Mouse (Mus musculus): Measurements from ENCODE around the gene Cryab. TPM values are rescaled to one million over a fixed set of nuclear protein-coding genes. Genes with fewer than 3 reads are reported as not detected.

Cryab gene
- polyA plus RNA-seq, 1 experiment, result 331 TPM

DNA sequence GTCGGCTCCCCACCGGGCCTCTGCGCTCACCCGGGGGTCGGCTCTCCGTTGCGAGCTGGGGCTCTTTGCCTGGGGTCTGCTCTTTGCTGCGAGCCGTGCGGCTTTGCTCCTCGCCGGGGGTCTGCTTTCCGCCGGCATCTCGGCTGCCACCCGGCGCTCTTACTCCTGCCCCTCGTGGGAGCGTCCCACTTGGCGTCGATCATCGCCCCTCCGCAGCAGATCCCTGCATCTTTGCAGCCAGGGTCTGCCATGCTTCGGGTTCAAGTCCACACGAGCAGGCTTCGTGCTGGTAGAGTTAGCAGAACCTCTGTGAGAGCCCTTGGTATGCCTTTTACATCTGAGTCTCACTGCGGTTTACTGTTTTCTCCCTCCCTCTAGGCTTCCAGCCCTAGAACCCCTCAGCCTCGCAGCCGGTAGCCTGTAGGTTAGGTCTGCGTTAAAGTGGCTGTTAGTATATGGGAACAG lies 24.6 kb downstream of the Cryab start:
- Histone ChIP-seq H3K4me1 (ENCODE audit: control insufficient read depth, insufficient read depth, low read length) (peaks cover 3% of the 10 kb centered on the region; the same call in 1 of the 2 replicates), H3K4me3 (ENCODE audit: insufficient read depth, low read length) (peak overlapping the region; percentile 64), H3K27ac (ENCODE audit: insufficient read depth, low read length) (no peak overlapping the region)
- TF ChIP-seq POLR2A (IDR thresholded peaks at IDR 0.05; ENCODE audit: extremely low read depth, insufficient read depth, low read length), result no peak

GRCm38 (mm10) chr9:50776162-50776760 lies 25.1 kb downstream of the Cryab start:
- no peak for TF ChIP-seq CTCF (IDR thresholded peaks at IDR 0.05; ENCODE audit: extremely low read depth, insufficient read depth, low read length)
- TF ChIP-seq POLR2A (IDR thresholded peaks at IDR 0.05; ENCODE audit: extremely low read depth, insufficient read depth, low read length), result no peak
- peaks cover 3% of the 10 kb centered on the region; the same call in 1 of the 2 replicates for H3K4me1 ChIP-seq (ENCODE audit: control insufficient read depth, insufficient read depth, low read length)
- H3K27ac ChIP-seq (ENCODE audit: insufficient read depth, low read length), result no peak overlapping the region
- peak overlapping the region; percentile 64 for H3K4me3 ChIP-seq (ENCODE audit: insufficient read depth, low read length)

- Histone ChIP-seq H3K4me3 (ENCODE audit: insufficient read depth, low read length) (no peak overlapping the region), H3K27ac (ENCODE audit: insufficient read depth, low read length) (no peak overlapping the region), H3K4me1 (ENCODE audit: control insufficient read depth, insufficient read depth, low read length) (no peaks in the 10 kb centered on the region)
- peak; percentile 40; the same call in 1 of the 2 replicates for TF ChIP-seq CTCF (IDR thresholded peaks at IDR 0.05; ENCODE audit: extremely low read depth, insufficient read depth, low read length)
- TF ChIP-seq POLR2A (IDR thresholded peaks at IDR 0.05; ENCODE audit: extremely low read depth, insufficient read depth, low read length), result no peak
These were observed 31.0 kb downstream of the Cryab start for GRCm38 (mm10) chr9:50782155-50782554.

DNA sequence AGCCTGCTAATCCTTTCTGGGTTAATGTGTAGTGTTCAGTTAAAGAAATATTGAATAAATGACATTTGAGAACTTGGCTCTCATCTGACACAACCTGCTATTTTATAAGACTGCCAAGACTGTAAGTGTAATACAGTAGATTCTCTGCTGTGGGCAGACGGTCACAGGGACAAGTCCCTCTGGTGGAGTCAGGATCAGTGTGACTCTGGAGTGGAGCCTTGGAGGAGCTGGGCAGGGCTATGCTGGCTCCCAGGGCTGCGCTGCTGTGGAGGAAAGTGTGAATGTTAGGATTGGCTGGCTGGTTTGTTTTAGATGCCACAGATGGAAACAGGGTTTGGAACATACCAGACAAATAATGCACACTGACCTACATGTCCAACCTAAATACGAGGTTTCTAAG lies 44.1 kb downstream of the Cryab start:
- Histone ChIP-seq H3K4me1 (ENCODE audit: control insufficient read depth, insufficient read depth, low read length) (no peaks in the 10 kb centered on the region), H3K27ac (ENCODE audit: insufficient read depth, low read length) (no peak overlapping the region), H3K4me3 (ENCODE audit: insufficient read depth, low read length) (no peak overlapping the region)
- TF ChIP-seq CTCF (IDR thresholded peaks at IDR 0.05; ENCODE audit: extremely low read depth, insufficient read depth, low read length) (no peak), POLR2A (IDR thresholded peaks at IDR 0.05; ENCODE audit: extremely low read depth, insufficient read depth, low read length) (no peak)

- Histone ChIP-seq H3K4me1 (ENCODE audit: control insufficient read depth, insufficient read depth, low read length) (no peaks in the 10 kb centered on the region), H3K27ac (ENCODE audit: insufficient read depth, low read length) (no peak overlapping the region), H3K4me3 (ENCODE audit: insufficient read depth, low read length) (no peak overlapping the region)
- TF ChIP-seq POLR2A (IDR thresholded peaks at IDR 0.05; ENCODE audit: extremely low read depth, insufficient read depth, low read length) (no peak), CTCF (IDR thresholded peaks at IDR 0.05; ENCODE audit: extremely low read depth, insufficient read depth, low read length) (no peak)
These were observed 45.7 kb downstream of the Cryab start for GRCm38 (mm10) chr9:50796776-50797175.

GRCm38 (mm10) chr9:50797641-50798040 lies 46.5 kb downstream of the Cryab start:
- TF ChIP-seq POLR2A (IDR thresholded peaks at IDR 0.05; ENCODE audit: extremely low read depth, insufficient read depth, low read length) (no peak), CTCF (IDR thresholded peaks at IDR 0.05; ENCODE audit: extremely low read depth, insufficient read depth, low read length) (no peak)
- no peak overlapping the region for H3K4me3 ChIP-seq (ENCODE audit: insufficient read depth, low read length)
- H3K27ac ChIP-seq (ENCODE audit: insufficient read depth, low read length), result no peak overlapping the region
- no peaks in the 10 kb centered on the region for H3K4me1 ChIP-seq (ENCODE audit: control insufficient read depth, insufficient read depth, low read length)

- TF ChIP-seq POLR2A (IDR thresholded peaks at IDR 0.05; ENCODE audit: extremely low read depth, insufficient read depth, low read length), result no peak
- TF ChIP-seq CTCF (IDR thresholded peaks at IDR 0.05; ENCODE audit: extremely low read depth, insufficient read depth, low read length), result no peak
- no peak overlapping the region for H3K27ac ChIP-seq (ENCODE audit: insufficient read depth, low read length)
- H3K4me1 ChIP-seq (ENCODE audit: control insufficient read depth, insufficient read depth, low read length), result no peaks in the 10 kb centered on the region
- no peak overlapping the region for H3K4me3 ChIP-seq (ENCODE audit: insufficient read depth, low read length)
These were observed 47.2 kb downstream of the Cryab start for GRCm38 (mm10) chr9:50798368-50798767.

DNA sequence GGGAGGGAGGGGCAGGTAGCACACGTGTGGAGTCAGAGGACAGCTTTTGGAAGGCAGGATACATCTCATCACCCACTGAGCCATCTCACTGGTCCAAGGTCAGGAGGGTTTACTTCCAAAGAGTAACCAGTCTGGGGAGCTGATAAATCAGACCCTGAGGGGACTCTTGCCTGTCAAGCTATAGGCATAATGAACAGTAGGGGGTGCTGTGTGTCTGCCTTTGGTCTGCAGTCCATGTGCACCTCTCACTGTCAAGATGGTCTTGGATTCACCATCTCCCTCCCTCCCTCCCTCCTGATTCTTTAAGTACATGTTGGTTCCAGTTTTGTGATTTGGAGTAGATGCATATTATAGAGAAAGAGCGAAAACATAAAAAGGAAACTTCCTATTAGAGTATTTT lies 49.9 kb downstream of the Cryab start:
- Histone ChIP-seq H3K4me3 (ENCODE audit: insufficient read depth, low read length) (no peak overlapping the region), H3K27ac (ENCODE audit: insufficient read depth, low read length) (no peak overlapping the region), H3K4me1 (ENCODE audit: control insufficient read depth, insufficient read depth, low read length) (no peaks in the 10 kb centered on the region)
- TF ChIP-seq POLR2A (IDR thresholded peaks at IDR 0.05; ENCODE audit: extremely low read depth, insufficient read depth, low read length) (no peak), CTCF (IDR thresholded peaks at IDR 0.05; ENCODE audit: extremely low read depth, insufficient read depth, low read length) (peak; percentile 79)

DNA sequence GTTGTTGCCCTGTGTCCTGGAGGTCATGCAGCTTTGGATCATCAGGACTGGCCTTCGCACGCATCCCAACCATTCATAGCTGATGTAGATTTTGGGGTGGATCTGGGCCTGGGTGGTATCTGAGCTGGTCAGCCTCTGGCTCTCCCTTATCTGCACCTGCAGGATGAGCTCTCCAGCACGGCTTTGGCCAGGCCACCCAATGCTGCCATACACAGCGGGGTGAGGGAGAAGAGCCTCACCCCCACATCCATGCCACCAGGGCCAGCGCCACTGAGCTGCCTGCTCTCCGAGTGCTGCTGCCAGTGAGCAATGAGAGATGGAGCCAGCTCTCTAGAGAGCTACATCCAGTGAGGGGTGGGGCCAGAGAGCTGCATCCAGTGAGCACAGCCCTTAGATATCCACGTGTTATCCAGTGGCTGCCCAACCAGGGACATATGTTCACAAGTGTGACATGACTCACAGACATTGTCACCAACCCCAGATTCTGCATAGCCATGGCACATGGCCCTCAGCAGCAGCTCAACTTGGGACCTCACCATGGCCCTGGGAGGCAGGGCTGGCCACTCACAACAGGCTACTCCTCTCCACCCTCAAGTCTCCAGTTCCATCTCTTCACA lies 52.0 kb downstream of the Cryab start:
- TF ChIP-seq POLR2A (IDR thresholded peaks at IDR 0.05; ENCODE audit: extremely low read depth, insufficient read depth, low read length), result no peak
- no peak for TF ChIP-seq CTCF (IDR thresholded peaks at IDR 0.05; ENCODE audit: extremely low read depth, insufficient read depth, low read length)

More for the DNA sequence above, 52.0 kb downstream of the Cryab start:
- Histone ChIP-seq H3K4me3 (ENCODE audit: insufficient read depth, low read length) (no peak overlapping the region), H3K4me1 (ENCODE audit: control insufficient read depth, insufficient read depth, low read length) (no peaks in the 10 kb centered on the region), H3K27ac (ENCODE audit: insufficient read depth, low read length) (no peak overlapping the region)

Other genes starting within 250 kb of the Cryab start
- 59.7 and 62.6 TPM in 2 replicates for gene Pts, start 222.6 kb upstream of the Cryab start, polyA plus RNA-seq (2012; rRNA removed)
- gene Il18, start 196.5 kb upstream of the Cryab start, polyA plus RNA-seq (2012; rRNA removed), result 67.8 and 69.3 TPM in 2 replicates
- gene Bco2, start 196.1 kb upstream of the Cryab start, polyA plus RNA-seq (2012; rRNA removed), result 4.3 TPM in 2 replicates
- gene Tex12, start 190.0 kb upstream of the Cryab start, polyA plus RNA-seq (2012; rRNA removed), result not detected in 2 replicates
- 139 and 145 TPM in 2 replicates for gene Sdhd, start 147.5 kb upstream of the Cryab start, polyA plus RNA-seq (2012; rRNA removed)
- gene Timm8b, start 147.4 kb upstream of the Cryab start, polyA plus RNA-seq (2012; rRNA removed), result 465 and 504 TPM in 2 replicates
- gene Pih1d2, start 134.0 kb upstream of the Cryab start, polyA plus RNA-seq (2012; rRNA removed), result 4.4 and 4.9 TPM in 2 replicates
- gene Nkapd1, start 133.9 kb upstream of the Cryab start, polyA plus RNA-seq (2012; rRNA removed), result 14.1 and 14.7 TPM in 2 replicates
- gene Dlat, start 91.5 kb upstream of the Cryab start, polyA plus RNA-seq (2012; rRNA removed), result 49.4 and 49.8 TPM in 2 replicates
- 47.0 and 47.2 TPM in 2 replicates for gene Dixdc1, start 11.8 kb upstream of the Cryab start, polyA plus RNA-seq (2012; rRNA removed)
- gene 2310030G06Rik, start 4.8 kb upstream of the Cryab start, polyA plus RNA-seq (2012; rRNA removed), result 2.7 and 3.7 TPM in 2 replicates
- 3.8 and 4.9 TPM in 2 replicates for gene Hspb2, start 1.0 kb downstream of the Cryab start, polyA plus RNA-seq (2012; rRNA removed)
- 6.6 and 7.9 TPM in 2 replicates for gene Fdxacb1, start 16.9 kb downstream of the Cryab start, polyA plus RNA-seq (2012; rRNA removed)
- 22.2 and 23.7 TPM in 2 replicates for gene Alg9, start 23.7 kb downstream of the Cryab start, polyA plus RNA-seq (2012; rRNA removed)
- gene 1110032A03Rik, start 24.2 kb downstream of the Cryab start, polyA plus RNA-seq (2012; rRNA removed), result 101 and 102 TPM in 2 replicates
- gene Ppp2r1b, start 94.0 kb downstream of the Cryab start, polyA plus RNA-seq (2012; rRNA removed), result 13.2 and 14.9 TPM in 2 replicates